Mouse (Mus musculus) olfactory bulb, adult 2 months (tissue): ENCODE measurements around the gene Dtnb.

Experiments used
- CTCF ChIP-seq: fragments of 200-500 bp; IDR thresholded peaks from 2 replicates; pipeline ENCODE4 v1.5.1; 2012; ENCODE audit warnings: low read depth, mild to moderate bottlenecking, low read length, moderate library complexity; ENCODE audit not compliant: insufficient read depth
- POLR2A ChIP-seq: fragments of 200-500 bp; IDR thresholded peaks from 2 replicates; pipeline ENCODE4 v1.6.1; 2012; ENCODE audit warnings: mild to moderate bottlenecking, low read depth, low read length, moderate library complexity; ENCODE audit not compliant: insufficient read depth

DNA sequence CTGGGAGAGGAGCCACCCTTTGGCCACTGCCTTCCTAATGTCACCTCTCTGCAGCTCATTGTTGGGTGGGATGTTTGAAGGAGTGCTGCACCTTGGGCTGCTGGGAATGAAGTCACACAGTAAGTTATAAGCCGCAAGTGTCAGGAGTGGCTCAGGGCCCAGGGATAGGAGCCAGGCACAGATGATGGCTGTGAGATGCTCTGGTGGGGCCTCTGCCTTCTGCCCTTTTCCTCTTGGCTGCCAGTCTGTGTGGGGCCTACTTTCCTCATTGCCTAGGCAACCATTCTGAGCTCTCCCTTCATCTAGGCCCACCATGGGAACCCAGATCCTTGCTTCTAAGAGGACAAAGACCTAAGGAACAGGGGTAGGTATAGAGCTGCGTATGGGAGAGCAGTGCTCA is 212.1 kb downstream of the Dtnb start:
- TF ChIP-seq POLR2A, result no peak
- TF ChIP-seq CTCF, result no peak
